Mouse (Mus musculus) liver, postnatal 0 days (tissue): ENCODE measurements around the gene Sgms1.

Experiments used
- CTCF ChIP-seq: sonication (generic); IDR thresholded peaks from 2 replicates; pipeline ENCODE4 v1.5.1; 2016; ENCODE audit warnings: antibody characterized with exemption, low read depth
- EP300 ChIP-seq: IDR thresholded peaks from 2 replicates; pipeline ENCODE4 v1.6.1; 2016; ENCODE audit warnings: antibody characterized with exemption, low read depth, mild to moderate bottlenecking

DNA sequence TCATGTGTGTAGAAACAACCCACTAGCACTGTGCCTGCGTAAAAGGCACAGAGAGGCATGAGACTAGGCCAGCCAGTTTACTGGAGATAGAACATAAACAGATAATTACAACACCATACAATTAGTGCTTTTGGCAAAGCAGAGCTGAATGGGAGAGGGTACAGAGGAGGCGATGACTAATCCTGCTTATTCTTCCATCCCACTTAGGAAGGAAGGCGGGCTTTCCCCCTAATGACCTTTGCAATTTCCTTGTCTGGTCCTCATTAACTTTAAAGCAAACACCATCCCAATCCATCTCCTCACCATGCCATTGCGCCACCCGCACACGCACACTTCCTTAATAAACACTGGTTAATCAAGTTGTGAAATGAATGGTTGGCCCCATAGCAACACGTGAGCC, 91.3 kb downstream of the Sgms1 start:
- TF ChIP-seq EP300 (peak; percentile 29; the same call in 1 of the 2 replicates), CTCF (no peak)
